ENCODE assay signal across 9 mouse cellular contexts in the genomic region with DNA sequence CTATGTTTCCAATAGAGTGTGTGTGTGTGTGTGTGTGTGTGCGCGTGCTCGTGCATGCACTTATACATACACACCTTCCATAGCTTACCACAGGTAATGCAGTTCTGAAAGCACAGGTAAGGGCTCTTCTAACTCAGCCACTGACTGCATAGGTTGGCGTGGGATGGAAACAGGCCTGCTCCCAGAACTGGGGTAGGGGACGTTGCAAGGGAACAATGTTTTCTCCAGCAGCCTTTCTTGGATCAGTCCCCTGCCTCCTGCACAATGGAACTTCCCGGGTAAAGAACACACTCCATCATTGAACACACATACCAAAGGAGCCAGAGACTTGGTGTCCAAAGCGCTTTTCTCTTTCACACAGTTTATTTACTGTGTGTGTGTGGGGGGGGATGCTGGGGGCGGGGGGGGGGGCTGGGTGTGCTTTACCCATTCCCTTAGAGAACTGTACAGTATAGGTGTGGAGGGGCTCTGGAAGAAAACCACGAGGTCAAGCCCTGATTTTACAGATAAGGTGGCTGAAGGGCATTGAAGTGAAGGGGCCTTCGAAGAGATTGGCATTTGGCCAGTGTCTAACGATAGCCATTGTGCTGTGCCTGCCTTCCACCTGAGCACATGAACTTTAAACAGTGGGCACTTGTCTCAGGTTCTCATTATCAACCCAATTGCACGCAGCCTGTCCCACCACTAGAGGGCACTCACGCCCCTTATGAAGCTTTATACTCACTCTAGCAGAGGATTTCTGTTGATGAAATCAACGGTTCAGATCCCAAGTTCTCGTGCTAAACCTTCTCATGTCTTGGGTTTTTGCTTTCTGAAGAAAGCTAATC. TPM values are rescaled to one million over a fixed set of nuclear protein-coding genes. Genes with fewer than 3 reads are reported as not detected.
DNase-seq lines count a peak whose midpoint lies in the region; ATAC-seq and TF ChIP-seq lines count a peak whose summit lies in the region.
"Had no signal": no experiment of that assay in that cellular context is flagged by ENCODE, and none has a peak within 500 bp of the region (broad histone marks: within the 10 kb centered on the region; RNA-seq: fewer than 3 reads in every experiment).

No protein-coding gene starts in this region.

- no peak overlapping the region for H3K27ac ChIP-seq in forebrain, embryonic 11.5 days (ENCODE audit: low read depth, low read length)
- no peak overlapping the region for H3K27ac ChIP-seq in forebrain, embryonic 15.5 days (replicated peaks)
- H3K27ac ChIP-seq in heart, embryonic 12.5 days (ENCODE audit: poor library complexity, severe bottlenecking): no peak overlapping the region
- no peak overlapping the region for H3K27ac ChIP-seq in layer of hippocampus, adult 2 months
- no peak overlapping the region for H3K27ac ChIP-seq in lung, postnatal 0 days (ENCODE audit: low read length)
- H3K27ac ChIP-seq in small intestine, adult 2 months (ENCODE audit: insufficient read depth, low read depth, low read length): no peak overlapping the region
- H3K27ac ChIP-seq: neural tube, embryonic 13.5 days had no signal

- no peak overlapping the region for H3K9ac ChIP-seq in forebrain, embryonic 11.5 days (ENCODE audit: low read length)
- no peak overlapping the region for H3K9ac ChIP-seq in forebrain, embryonic 15.5 days (replicated peaks)
- H3K9ac ChIP-seq in heart, embryonic 12.5 days: no peak overlapping the region
- no peak overlapping the region for H3K9ac ChIP-seq in lung, postnatal 0 days (replicated peaks; ENCODE audit: low read depth)
- H3K9ac ChIP-seq: neural tube, embryonic 13.5 days had no signal

- peak; percentile 99 for TF ChIP-seq CTCF in layer of hippocampus, adult 2 months (conservative IDR thresholded peaks at IDR 0.05)
- TF ChIP-seq CTCF in lung, postnatal 0 days (IDR thresholded peaks at IDR 0.05): peak; percentile 93
- peak; percentile 79; the same call in 1 of the 2 replicates for TF ChIP-seq CTCF in small intestine, adult 2 months (IDR thresholded peaks at IDR 0.05; ENCODE audit: extremely low read depth, insufficient read length, insufficient replicate concordance, low read depth, low read length)

- H3K4me1 ChIP-seq in forebrain, embryonic 11.5 days (replicated peaks; ENCODE audit: control insufficient read depth, insufficient read depth, low read length): no peaks in the 10 kb centered on the region
- H3K4me1 ChIP-seq in forebrain, embryonic 15.5 days: no peaks in the 10 kb centered on the region
- no peaks in the 10 kb centered on the region for H3K4me1 ChIP-seq in heart, embryonic 12.5 days (replicated peaks)
- no peaks in the 10 kb centered on the region for H3K4me1 ChIP-seq in lung, postnatal 0 days (ENCODE audit: insufficient read depth, low read depth, low read length)
- no peaks in the 10 kb centered on the region for H3K4me1 ChIP-seq in small intestine, adult 2 months (ENCODE audit: control insufficient read depth, insufficient read depth, insufficient read length, low read length)
- H3K4me1 ChIP-seq: neural tube, embryonic 13.5 days had no signal

- TF ChIP-seq EP300 in lung, postnatal 0 days (IDR thresholded peaks at IDR 0.05): no peak

- no peak for ATAC-seq in forebrain, embryonic 11.5 days (replicated peaks; ENCODE audit: low FRiP score)
- no peak for ATAC-seq in forebrain, embryonic 15.5 days (replicated peaks)
- peak; percentile 39; the same call in 1 of the 2 replicates for ATAC-seq in heart, embryonic 12.5 days (ENCODE audit: insufficient number of reproducible peaks, low FRiP score)
- ATAC-seq in lung, postnatal 0 days: peak; percentile 75

- DNase-seq in forebrain, embryonic 11.5 days (ENCODE audit: low spot score): peak; percentile 80
- peak; percentile 51 to 86 for DNase-seq in adrenal gland, adult (ENCODE audit: inconsistent age in 2 of 2, low spot score in 1 of 2)
- DNase-seq in embryo, embryonic 11 days: peak; percentile 83
- peak; percentile 66 to 82 for DNase-seq in layer of hippocampus, adult 2 months (ENCODE audit: low spot score in 2 of 2)
- peak; percentile 85 for DNase-seq in lung, postnatal 0 days (ENCODE audit: low spot score)

- no peak overlapping the region for H3K4me2 ChIP-seq in forebrain, embryonic 11.5 days (ENCODE audit: low read depth, low read length, severe bottlenecking)
- H3K4me2 ChIP-seq in forebrain, embryonic 15.5 days (replicated peaks): no peak overlapping the region
- H3K4me2 ChIP-seq in heart, embryonic 12.5 days: no peak overlapping the region
- no peak overlapping the region for H3K4me2 ChIP-seq in lung, postnatal 0 days (replicated peaks; ENCODE audit: low read depth, low read length)
- H3K4me2 ChIP-seq: neural tube, embryonic 13.5 days had no signal

- H3K4me3 ChIP-seq in forebrain, embryonic 11.5 days (ENCODE audit: low read depth, low read length): no peak overlapping the region
- H3K4me3 ChIP-seq in forebrain, embryonic 15.5 days: no peak overlapping the region
- no peak overlapping the region for H3K4me3 ChIP-seq in heart, embryonic 12.5 days
- H3K4me3 ChIP-seq in layer of hippocampus, adult 2 months: no peak overlapping the region
- H3K4me3 ChIP-seq in lung, postnatal 0 days (ENCODE audit: low read depth, low read length): no peak overlapping the region
- no peak overlapping the region for H3K4me3 ChIP-seq in small intestine, adult 2 months (ENCODE audit: low read depth, low read length)
- H3K4me3 ChIP-seq: neural tube, embryonic 13.5 days had no signal

- TF ChIP-seq POLR2A in small intestine, adult 2 months (IDR thresholded peaks at IDR 0.05; ENCODE audit: low read depth, low read length): no peak

- WGBS in forebrain, embryonic 11.5 days: 46% methylated on average over 15 of the region's 15 CpGs
- WGBS in forebrain, embryonic 15.5 days: 38% methylated on average over 15 of the region's 15 CpGs
- 40% methylated on average over 15 of the region's 15 CpGs for WGBS in heart, embryonic 12.5 days
- 29% methylated on average over 15 of the region's 15 CpGs for WGBS in lung, postnatal 0 days
- 31% methylated on average over 15 of the region's 15 CpGs for WGBS in small intestine, adult 2 months

- H3K36me3 ChIP-seq in forebrain, embryonic 11.5 days (ENCODE audit: control insufficient read depth, insufficient read depth, low read length): no peaks in the 10 kb centered on the region
- H3K36me3 ChIP-seq in forebrain, embryonic 15.5 days: no peaks in the 10 kb centered on the region
- no peaks in the 10 kb centered on the region for H3K36me3 ChIP-seq in heart, embryonic 12.5 days
- no peaks in the 10 kb centered on the region for H3K36me3 ChIP-seq in lung, postnatal 0 days (ENCODE audit: insufficient read depth, low read length)
- no peaks in the 10 kb centered on the region for H3K36me3 ChIP-seq in small intestine, adult 2 months (ENCODE audit: control insufficient read depth, insufficient read depth, low read length)
- H3K36me3 ChIP-seq: neural tube, embryonic 13.5 days had no signal

- H3K27me3 ChIP-seq in forebrain, embryonic 11.5 days (ENCODE audit: control insufficient read depth, insufficient read depth, low read length): no peaks in the 10 kb centered on the region
- H3K27me3 ChIP-seq in forebrain, embryonic 15.5 days: 0 out of 2 replicates have a peak, but pooled peaks cover 3% of the 10 kb centered on the region
- H3K27me3 ChIP-seq in heart, embryonic 12.5 days (replicated peaks): peaks cover 17% of the 10 kb centered on the region
- H3K27me3 ChIP-seq in lung, postnatal 0 days (replicated peaks; ENCODE audit: insufficient read depth, low read length): no peaks in the 10 kb centered on the region
- no peaks in the 10 kb centered on the region; the same call in 1 of the 2 replicates for H3K27me3 ChIP-seq in small intestine, adult 2 months (ENCODE audit: control insufficient read depth, insufficient read depth, low read length)
- H3K27me3 ChIP-seq: neural tube, embryonic 13.5 days had no signal

- no peaks in the 10 kb centered on the region for H3K9me3 ChIP-seq in forebrain, embryonic 11.5 days (ENCODE audit: control insufficient read depth, low read length)
- H3K9me3 ChIP-seq in forebrain, embryonic 15.5 days: no peaks in the 10 kb centered on the region
- no peaks in the 10 kb centered on the region for H3K9me3 ChIP-seq in heart, embryonic 12.5 days (replicated peaks)
- no peaks in the 10 kb centered on the region for H3K9me3 ChIP-seq in lung, postnatal 0 days (ENCODE audit: low read length)
- H3K9me3 ChIP-seq: neural tube, embryonic 13.5 days had no signal

RNA-seq across cellular contexts. Expression of a gene that starts 48.0 kb away (rescaled TPM):
- 0.13 TPM in 1 of 2 replicates, not detected in the other for polyA plus RNA-seq in forebrain, embryonic 11.5 days (2014; fragmentation: Nextera tagmentation; extraction: Ambion mirVana)
- polyA plus RNA-seq in forebrain, embryonic 15.5 days (2015; fragmentation: Nextera tagmentation; extraction: Ambion mirVana): 0.22 and 0.24 TPM in 2 replicates
- 2.7 and 3.8 TPM in 2 replicates for polyA plus RNA-seq in heart, embryonic 12.5 days (2016; fragmentation: Nextera tagmentation; extraction: Ambion mirVana)
- total RNA-seq in layer of hippocampus, adult 2 months (2021): 1 to 10 TPM; 7.7 to 8.3 TPM
- polyA plus RNA-seq in lung, postnatal 0 days (2015; fragmentation: Nextera tagmentation; extraction: Ambion mirVana): 7.7 and 8.8 TPM in 2 replicates
- 4.0 and 9.1 TPM in 2 replicates for polyA plus RNA-seq in small intestine, adult 2 months (2012; rRNA removed)

Comparison
In these comparisons a context has a peak if more than half of its experiments do, and no peak if none do; other contexts are left out.
1. ATAC-seq: peak in heart, embryonic 12.5 days (single experiment) and lung, postnatal 0 days (single experiment); none in forebrain, embryonic 11.5 days (single experiment) and forebrain, embryonic 15.5 days (single experiment).
2. Peak in every context shown above with its lines, with median percentiles within 50 percentile points of each other: DNase-seq and CTCF ChIP-seq.